Mouse (Mus musculus) brain, embryonic 14.5 days (tissue): Measurements from ENCODE around the gene Hoxb2.

Source experiments
- CTCF ChIP-seq: fragments of 200-500 bp; IDR thresholded peaks from 2 replicates; pipeline ENCODE4 v1.5.1; 2012; ENCODE audit warnings: inconsistent platforms, mild to moderate bottlenecking, moderate library complexity, borderline replicate concordance; ENCODE audit not compliant: insufficient read depth, insufficient read length; ENCODE audit errors: extremely low read depth
- POLR2A ChIP-seq: fragments of 200-500 bp; IDR thresholded peaks from 2 replicates; pipeline ENCODE4 v1.6.1; 2012; ENCODE audit warnings: mild to moderate bottlenecking, inconsistent platforms, borderline replicate concordance; ENCODE audit not compliant: poor library complexity, insufficient read depth, insufficient read length, severe bottlenecking; ENCODE audit errors: extremely low read depth

- TF ChIP-seq CTCF (no peak), POLR2A (no peak)
Observed at GRCm38 (mm10) chr11:96368686-96369085, 18.4 kb downstream of the Hoxb2 start.
